Mouse (Mus musculus) gastrocnemius, adult 2 months (tissue): ENCODE measurements at regions not wholly inside any gene's neighbourhood (a gene's known extent, or its start where the extent isn't known, plus 50 kb on each side); places are given as distances from the start of the nearest gene placed in this dataset.

Source experiments
- DNase-seq: peaks from one replicate; pipeline ENCODE4 v3.0.0; 2022
- H3K27ac ChIP-seq: fragments of 200-600 bp; 2 replicates; pipeline ENCODE4 v1.8.1; 2022; ENCODE audit warnings: mild to moderate bottlenecking
- H3K4me3 ChIP-seq: fragments of 200-600 bp; 2 replicates; pipeline ENCODE4 v1.8.1; 2022; ENCODE audit warnings: mild to moderate bottlenecking, moderate library complexity
- CTCF ChIP-seq: fragments of 200-600 bp; IDR thresholded peaks from 2 replicates; pipeline ENCODE4 v1.8.1; 2022; ENCODE audit warnings: antibody characterized with exemption, mild to moderate bottlenecking, moderate library complexity
- intact Hi-C: fragments of 180-260 bp; cut with DNase I; formaldehyde crosslinking; loops from one replicate; pipeline ENCODE4 v1.15.1; 2025

DNA sequence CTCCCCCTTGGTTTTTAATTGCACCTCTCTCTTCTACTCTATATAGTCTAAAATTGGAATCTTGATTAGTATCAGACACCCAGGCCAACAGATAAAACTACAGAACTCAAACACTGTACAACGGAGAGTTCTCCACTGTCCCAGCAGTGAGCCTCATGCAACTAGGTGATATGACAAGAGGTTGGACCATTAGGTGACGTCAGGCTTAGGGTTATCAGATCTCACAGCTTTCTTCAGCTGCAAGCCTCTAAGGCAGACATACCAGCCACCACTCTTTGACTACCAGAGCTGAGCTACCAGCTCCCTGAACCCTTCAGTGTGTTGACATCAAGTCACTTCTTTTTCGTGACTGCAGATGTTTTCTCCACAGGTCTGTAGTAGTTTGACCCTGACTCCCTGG lies 141.8 kb upstream of the Tank start:
- intact Hi-C loops, result no loop called here
- DNase-seq, result no peak
- no peak overlapping the region for H3K4me3 ChIP-seq
- no peak for TF ChIP-seq CTCF
- H3K27ac ChIP-seq, result no peak overlapping the region

GRCm38 (mm10) chr2:61407881-61408280 lies 170.5 kb upstream of the Tank start:
- DNase-seq, result peak; percentile 19
- no peak for TF ChIP-seq CTCF
- H3K27ac ChIP-seq, result no peak overlapping the region
- intact Hi-C loops, result no loop called here
- no peak overlapping the region for H3K4me3 ChIP-seq

DNA sequence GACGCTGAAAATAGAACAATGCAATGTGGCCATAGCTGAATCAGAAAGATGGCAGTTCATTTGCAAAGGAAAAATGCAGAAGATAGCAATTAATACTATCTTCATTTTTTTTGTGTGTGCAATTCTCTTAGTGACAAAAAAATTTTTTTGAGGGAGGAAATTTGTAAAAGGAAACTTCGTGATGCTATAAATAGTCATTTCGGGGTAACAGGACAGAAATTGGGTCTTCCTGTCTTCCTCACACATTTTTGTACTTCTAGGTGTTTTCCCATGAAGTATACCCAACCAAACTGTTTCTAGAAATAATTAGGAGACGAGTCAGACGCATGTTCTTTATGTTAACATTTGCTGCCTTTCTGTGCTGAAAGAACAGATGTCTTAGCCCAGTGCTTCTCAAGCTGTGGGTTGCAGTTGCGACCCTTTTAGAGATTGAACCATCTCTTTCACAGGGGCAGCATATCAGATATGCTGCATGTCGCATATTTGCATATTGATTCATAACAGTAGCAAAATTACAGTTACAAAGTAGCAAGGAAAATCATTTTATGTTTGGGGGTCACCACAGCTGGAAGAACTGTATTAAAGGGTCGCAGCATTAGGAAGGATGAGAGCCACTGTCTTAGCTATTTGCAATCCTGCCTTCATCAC lies 172.2 kb upstream of the Tank start:
- intact Hi-C loops, result no loop called here

DNA sequence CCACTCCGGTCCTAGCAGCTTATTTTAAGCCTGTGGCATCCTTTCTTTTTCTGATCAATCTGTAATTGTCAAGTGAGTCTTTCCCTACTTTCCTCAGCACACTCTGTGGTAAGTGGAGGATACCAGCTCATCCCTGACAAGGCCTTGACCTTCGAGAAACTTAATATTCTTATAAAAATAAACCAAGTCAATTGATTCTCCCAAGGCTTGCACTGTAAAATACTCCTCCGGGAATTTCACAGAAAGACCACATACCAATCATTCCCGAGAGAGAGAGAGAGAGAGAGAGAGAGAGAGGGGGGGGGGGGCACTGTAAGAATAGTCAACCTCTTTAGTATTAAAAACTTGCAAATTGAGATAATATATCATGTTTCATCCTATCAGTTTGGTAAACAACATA lies 173.1 kb upstream of the Tank start:
- TF ChIP-seq CTCF, result no peak
- Histone ChIP-seq H3K27ac (no peak overlapping the region), H3K4me3 (no peak overlapping the region)
- DNase-seq, result no peak
- intact Hi-C loops, result no loop called here

More for the DNA sequence above, 172.2 kb upstream of the Tank start:
- no peak for DNase-seq
- TF ChIP-seq CTCF, result no peak
- H3K4me3 ChIP-seq, result no peak overlapping the region
- no peak overlapping the region for H3K27ac ChIP-seq

DNA sequence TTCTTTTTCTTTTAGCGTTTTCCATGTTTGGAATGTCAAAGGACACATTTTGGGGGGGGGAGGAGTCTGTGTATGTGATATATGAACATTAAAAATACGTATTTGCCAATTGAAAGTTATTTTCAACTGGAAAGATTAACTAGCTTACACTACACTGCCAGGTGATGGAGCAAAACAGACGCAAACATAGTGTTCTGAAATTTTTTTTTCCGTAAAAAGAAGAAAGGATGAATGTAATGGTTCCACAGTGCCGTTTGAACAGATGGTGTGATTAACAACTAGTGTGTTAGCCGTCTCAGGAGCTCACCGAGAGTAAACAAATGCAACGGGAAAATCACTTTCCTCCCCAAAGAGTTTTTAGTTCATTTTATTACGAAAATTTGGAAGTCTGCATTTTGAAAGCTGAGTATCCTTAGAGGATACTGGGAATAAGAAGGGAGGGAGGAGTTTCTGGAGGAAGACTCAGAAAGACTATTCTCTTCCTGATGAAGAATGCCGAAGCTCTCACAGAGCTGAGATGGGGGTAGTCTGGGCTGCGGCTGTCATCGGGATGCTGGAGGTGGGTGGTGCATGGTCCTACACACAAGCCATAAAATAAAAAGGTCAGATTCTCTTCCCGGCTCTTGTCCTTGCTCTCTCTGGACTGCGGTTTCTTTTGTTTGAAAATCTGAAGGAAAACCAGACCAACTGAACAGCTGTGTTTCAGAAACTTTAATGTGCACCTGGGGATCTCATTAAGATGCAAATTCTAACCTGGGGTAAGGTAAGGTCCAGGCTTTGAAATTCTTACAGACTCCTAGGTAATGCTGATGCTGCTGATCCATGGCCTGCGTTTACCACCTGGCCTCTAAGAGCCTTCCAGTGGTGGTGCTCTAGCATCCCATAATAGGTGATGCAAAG lies 175.5 kb upstream of the Tank start:
- Histone ChIP-seq H3K27ac (peak overlapping the region; percentile 84), H3K4me3 (peak overlapping the region; percentile 69)
- intact Hi-C loops, result loop anchor here (2.0 to 5.0 kb wide), 5 partner anchors 52 to 681 kb away; partner anchors contain the start of genes Itgb6 and Rbms1
- DNase-seq, result peak; percentile 17
- TF ChIP-seq CTCF, result no peak

- TF ChIP-seq CTCF, result peak; percentile 72
- DNase-seq, result peak; percentile 81
- H3K4me3 ChIP-seq, result peak overlapping the region; percentile 69
- intact Hi-C loops, result loop anchor here (2.0 to 5.0 kb wide), 5 partner anchors 53 to 680 kb away; partner anchors contain the start of genes Itgb6 and Rbms1
- H3K27ac ChIP-seq, result peak overlapping the region; percentile 84
Measured at GRCm38 (mm10) chr2:61401636-61402587, 176.5 kb upstream of the Tank start.

DNA sequence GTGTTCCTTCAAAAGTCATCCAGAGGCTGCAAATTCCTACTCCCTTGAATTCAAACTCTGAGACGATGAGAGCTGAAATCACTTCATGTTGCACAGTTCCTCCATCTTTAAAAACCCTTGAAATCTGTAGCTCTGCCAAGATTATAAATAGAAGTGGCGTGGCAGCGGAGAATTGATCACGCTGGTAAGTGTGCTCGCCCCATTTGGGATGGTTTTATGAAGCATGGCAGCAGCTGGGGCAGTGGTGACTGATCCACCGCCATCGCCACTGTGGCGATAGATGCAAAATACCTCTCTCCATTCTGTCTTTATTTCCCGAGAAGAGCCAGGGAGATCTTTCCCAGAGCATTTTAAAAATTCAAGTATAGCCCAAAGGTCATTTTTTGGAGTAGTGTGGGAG lies 179.8 kb upstream of the Tank start:
- Histone ChIP-seq H3K4me3 (no peak overlapping the region), H3K27ac (no peak overlapping the region)
- DNase-seq, result no peak
- intact Hi-C loops, result no loop called here
- TF ChIP-seq CTCF, result no peak

DNA sequence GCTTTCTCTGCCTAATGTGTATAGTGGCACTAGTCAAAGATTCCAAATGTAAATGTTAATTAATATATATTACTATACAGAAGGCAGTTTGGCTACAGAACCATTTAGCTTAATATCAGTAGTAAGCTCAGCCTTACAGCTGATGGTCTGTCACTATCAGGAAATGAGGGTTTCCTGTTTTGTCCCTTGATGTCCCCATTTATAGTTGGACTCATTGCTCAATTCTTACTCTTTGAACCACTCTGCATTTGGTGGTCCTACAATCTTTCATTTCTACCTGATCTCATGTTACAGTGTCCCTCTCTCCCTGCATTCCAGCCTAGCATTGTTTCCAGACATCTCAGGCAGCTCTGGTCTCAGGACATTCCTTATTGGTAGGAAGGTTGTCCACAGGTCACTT lies 188.8 kb upstream of the Tank start:
- intact Hi-C loops, result no loop called here
- no peak for DNase-seq
- TF ChIP-seq CTCF, result no peak
- Histone ChIP-seq H3K4me3 (no peak overlapping the region), H3K27ac (no peak overlapping the region)

DNA sequence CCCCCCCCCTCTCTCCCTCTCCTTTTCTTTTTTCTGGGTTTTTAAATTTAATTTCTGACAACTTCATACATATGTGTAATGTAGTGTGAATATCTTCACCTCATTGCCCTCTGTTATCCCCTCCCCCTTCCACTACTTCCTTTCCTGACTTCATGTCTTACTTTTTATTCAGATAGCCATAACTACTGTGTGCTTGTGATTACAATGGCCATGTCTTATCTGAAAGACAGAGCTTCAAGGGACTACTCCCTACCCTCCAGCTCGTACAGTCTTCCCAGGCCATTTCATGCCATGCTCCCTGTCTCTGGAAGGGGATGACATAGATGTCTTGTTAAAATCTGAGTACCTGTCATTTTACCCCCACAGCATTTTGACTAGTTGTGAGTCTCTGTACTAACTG lies 189.2 kb upstream of the Tank start:
- TF ChIP-seq CTCF, result no peak
- intact Hi-C loops, result no loop called here
- Histone ChIP-seq H3K4me3 (no peak overlapping the region), H3K27ac (no peak overlapping the region)
- no peak for DNase-seq

- peak; percentile 20 for DNase-seq
Measured at GRCm38 (mm10) chr2:61387561-61387960, 190.8 kb upstream of the Tank start.

DNA sequence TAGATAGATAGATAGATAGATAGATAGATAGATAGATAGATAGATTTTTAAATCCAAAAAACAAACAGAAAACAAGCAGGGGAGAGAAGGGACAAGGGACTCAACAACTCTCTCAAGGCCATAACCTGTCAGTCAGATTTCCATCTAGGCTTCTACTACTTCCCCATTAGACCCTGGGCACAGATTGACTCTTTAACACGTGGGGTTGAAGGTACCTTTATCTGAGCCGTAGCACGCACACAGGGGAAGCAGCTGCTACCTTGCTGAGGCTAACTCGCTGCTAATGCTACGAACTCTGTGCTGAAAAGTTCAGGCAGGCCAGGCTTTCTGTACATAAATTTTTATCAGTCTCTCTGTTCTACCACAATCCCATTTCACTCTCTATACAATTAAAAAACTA lies 191.4 kb upstream of the Tank start:
- DNase-seq, result no peak
- no peak overlapping the region for H3K27ac ChIP-seq
- no peak overlapping the region for H3K4me3 ChIP-seq
- no peak for TF ChIP-seq CTCF
- intact Hi-C loops, result no loop called here

More at GRCm38 (mm10) chr2:61387561-61387960, 190.8 kb upstream of the Tank start:
- H3K27ac ChIP-seq, result no peak overlapping the region
- intact Hi-C loops, result no loop called here
- no peak for TF ChIP-seq CTCF
- H3K4me3 ChIP-seq, result no peak overlapping the region

DNA sequence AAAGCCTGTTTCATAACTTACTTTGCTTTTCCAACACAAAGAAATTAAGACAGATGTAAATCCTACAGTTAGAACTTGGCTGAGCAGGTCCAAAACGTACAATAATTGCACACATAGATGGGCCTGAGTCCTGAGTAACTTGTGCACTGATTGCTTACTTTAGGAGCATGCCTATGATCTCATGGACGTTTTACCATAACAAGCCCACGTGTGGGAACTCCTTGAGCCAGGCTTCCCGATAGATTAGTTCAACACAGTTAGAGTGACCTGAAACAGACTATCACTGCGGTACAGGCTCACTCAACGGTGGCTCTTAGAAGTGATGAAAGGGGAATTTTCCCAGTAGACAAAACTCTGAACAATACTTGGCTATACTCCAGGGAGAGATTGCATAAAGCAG lies 193.9 kb upstream of the Tank start:
- intact Hi-C loops, result no loop called here
- Histone ChIP-seq H3K27ac (no peak overlapping the region), H3K4me3 (no peak overlapping the region)
- no peak for DNase-seq
- no peak for TF ChIP-seq CTCF
